Mouse (Mus musculus) myocyte (in vitro differentiated cells): ENCODE data around the gene Figla.

Source experiments
- CEBPB ChIP-seq: IDR thresholded peaks from 2 replicates; pipeline ENCODE4 v1.6.1; 2011; ENCODE audit warnings: mild to moderate bottlenecking, moderate library complexity; ENCODE audit not compliant: poor library complexity, insufficient read depth, severe bottlenecking
- MAX ChIP-seq: IDR thresholded peaks from one replicate; pipeline ENCODE4 v1.6.1; 2011; ENCODE audit warnings: low read depth, mild to moderate bottlenecking, control low read depth
- POLR2A ChIP-seq: IDR thresholded peaks from one replicate; pipeline ENCODE4 v1.6.1; 2011; ENCODE audit warnings: low read depth, mild to moderate bottlenecking, control low read depth, moderate library complexity; ENCODE audit not compliant: insufficient read length
- TCF12 ChIP-seq: IDR thresholded peaks from one replicate; pipeline ENCODE4 v1.6.1; 2011; ENCODE audit warnings: mild to moderate bottlenecking, control low read depth; ENCODE audit not compliant: poor library complexity, insufficient read depth, severe bottlenecking
- TCF3 ChIP-seq: IDR thresholded peaks from one replicate; pipeline ENCODE4 v1.6.1; 2011; ENCODE audit warnings: low read depth, control low read depth; ENCODE audit not compliant: insufficient read length

DNA sequence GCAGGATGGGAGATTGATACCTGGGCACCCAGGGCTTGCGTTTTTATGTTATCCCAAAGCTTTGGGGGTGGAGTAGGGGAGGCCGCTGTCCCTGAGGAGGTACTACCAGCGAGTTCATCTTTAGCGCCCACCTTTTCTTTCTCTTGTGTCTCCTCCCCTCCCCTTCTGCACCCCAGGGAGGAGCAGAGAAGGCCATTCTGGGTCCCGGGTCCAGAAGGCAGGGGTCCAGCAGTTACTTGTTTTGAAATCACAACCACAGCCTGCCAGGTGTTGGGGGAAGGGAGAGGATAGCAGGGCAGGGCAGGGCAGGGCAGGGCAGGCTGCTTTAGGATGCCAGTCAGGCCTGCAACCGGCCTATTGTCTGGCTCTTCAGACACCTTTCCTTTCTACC is 13.3 kb downstream of the Figla start:
- TF ChIP-seq POLR2A (no peak), TCF3 (no peak), TCF12 (no peak), MAX (no peak), CEBPB (no peak)
